Mouse (Mus musculus): Measurements from ENCODE around the gene Fam189a2. TPM values are rescaled to one million over a fixed set of nuclear protein-coding genes. Genes with fewer than 3 reads are reported as not detected.

Fam189a2 gene
- 0.42 and 0.75 TPM in 2 replicates for polyA plus RNA-seq (2015; fragmentation: Nextera tagmentation; extraction: Ambion mirVana)

DNA sequence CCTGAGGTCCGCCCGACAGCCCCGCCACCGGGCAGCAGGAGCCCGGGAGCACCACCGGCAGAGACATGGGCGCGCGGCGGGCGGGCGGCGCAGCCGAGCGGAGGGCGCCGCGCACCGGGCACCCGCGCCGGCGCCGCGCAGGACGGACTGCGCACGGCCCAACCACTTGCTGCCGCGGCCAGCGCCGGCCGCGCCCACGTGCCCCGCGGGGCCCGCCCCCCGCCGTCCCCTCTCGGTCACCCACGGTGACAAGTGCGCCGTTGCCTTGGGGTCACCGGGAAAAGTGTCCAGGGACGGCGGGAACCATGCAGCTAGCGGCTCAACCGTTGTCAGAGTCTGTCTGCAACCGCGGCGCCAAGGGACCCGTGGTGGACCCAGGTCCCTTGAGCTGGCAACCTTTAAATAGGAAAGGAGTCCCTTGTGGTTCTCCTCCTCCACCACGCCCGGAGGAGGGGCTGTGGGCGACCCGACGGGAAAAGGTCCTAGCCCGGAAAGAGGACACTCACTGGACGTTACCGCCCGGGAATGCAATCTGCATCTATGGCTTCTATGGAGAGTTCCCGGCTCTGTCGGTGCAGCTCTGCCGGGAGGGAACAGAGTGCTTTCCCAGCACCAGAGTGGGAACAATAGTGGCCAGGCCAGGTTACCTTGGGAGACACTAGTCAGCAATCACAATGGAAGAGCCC lies at the start of gene Fam189a2:
Gene Fam189a2, minus strand, starts transcription at position 149 of the 686 bp plus-strand sequence.
- H3K27me3 ChIP-seq (replicated peaks) = peaks cover 22% of the 10 kb centered on the region
- no peaks in the 10 kb centered on the region for H3K36me3 ChIP-seq
- peak; percentile 80 for ATAC-seq (ENCODE audit: insufficient read depth, low FRiP score, low read depth)
- H3K4me3 ChIP-seq (replicated peaks) = peak within 1 kb of the TSS; percentile 56
- H3K9ac ChIP-seq = peak within 1 kb of the TSS; percentile 29
- H3K9me3 ChIP-seq = no peaks in the 10 kb centered on the region
- H3K27ac ChIP-seq = no peak within 1 kb of the TSS
- H3K4me2 ChIP-seq = peak within 1 kb of the TSS; percentile 96
- peaks cover 8% of the 10 kb centered on the region; the same call in 1 of the 2 replicates for H3K4me1 ChIP-seq
- WGBS = under 1% methylated on average over 30 of the region's 65 CpGs

DNA sequence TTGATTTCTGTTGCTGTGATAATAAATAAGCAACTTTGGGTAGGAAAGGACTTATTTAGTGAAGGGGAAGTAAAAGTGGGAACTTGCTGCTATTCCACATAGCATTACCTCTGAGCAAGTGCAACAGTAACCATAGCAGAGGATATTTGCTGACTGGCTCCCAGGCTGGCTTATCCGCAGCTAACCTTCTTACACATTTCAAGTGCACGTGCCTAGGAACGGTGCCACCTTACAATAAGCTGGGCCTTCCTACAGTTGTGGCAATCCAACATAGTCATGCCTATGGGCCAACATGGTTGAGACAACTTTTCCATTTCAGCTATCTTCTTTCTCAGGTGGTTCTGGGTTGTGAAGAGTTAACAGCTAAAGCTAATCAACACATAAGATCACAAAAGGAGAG lies 46.8 kb upstream of the Fam189a2 start:
- H3K4me1 ChIP-seq = no peaks in the 10 kb centered on the region
- WGBS = 89% methylated on average over 3 of the region's 3 CpGs
- no peak overlapping the region for H3K27ac ChIP-seq
- no peak overlapping the region for H3K4me3 ChIP-seq (replicated peaks)
- H3K9me3 ChIP-seq = no peaks in the 10 kb centered on the region
- no peak overlapping the region for H3K9ac ChIP-seq
- no peak overlapping the region for H3K4me2 ChIP-seq
- no peak for ATAC-seq (ENCODE audit: insufficient read depth, low FRiP score, low read depth)
- no peaks in the 10 kb centered on the region for H3K36me3 ChIP-seq
- H3K27me3 ChIP-seq (replicated peaks) = no peaks in the 10 kb centered on the region

DNA sequence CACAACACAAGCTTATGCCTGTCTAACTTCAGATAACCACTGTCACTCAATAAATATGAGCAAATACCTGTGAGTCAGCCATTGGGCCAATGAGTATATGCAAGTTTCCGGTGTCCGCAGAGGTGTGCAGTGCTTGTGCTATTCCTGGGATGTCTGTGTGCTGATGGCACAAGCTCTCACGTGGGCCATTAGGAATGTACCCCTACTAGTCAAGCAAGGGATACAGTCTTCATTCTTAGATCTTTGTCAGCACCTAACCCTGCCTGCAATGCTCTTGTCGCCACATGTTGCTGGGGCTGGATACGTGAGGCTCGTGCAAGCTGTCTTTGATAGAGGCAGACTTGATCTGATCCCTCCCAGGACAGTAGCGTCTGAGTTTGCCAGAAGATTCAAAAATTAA lies 45.7 kb upstream of the Fam189a2 start:
- no peak overlapping the region for H3K4me3 ChIP-seq (replicated peaks)
- no peak for ATAC-seq (ENCODE audit: insufficient read depth, low FRiP score, low read depth)
- H3K4me2 ChIP-seq = no peak overlapping the region
- no peak overlapping the region for H3K9ac ChIP-seq
- H3K9me3 ChIP-seq = no peaks in the 10 kb centered on the region
- WGBS = 83% methylated on average over 7 of the region's 7 CpGs
- H3K27ac ChIP-seq = no peak overlapping the region
- H3K36me3 ChIP-seq = no peaks in the 10 kb centered on the region
- no peaks in the 10 kb centered on the region for H3K27me3 ChIP-seq (replicated peaks)
- no peaks in the 10 kb centered on the region for H3K4me1 ChIP-seq

DNA sequence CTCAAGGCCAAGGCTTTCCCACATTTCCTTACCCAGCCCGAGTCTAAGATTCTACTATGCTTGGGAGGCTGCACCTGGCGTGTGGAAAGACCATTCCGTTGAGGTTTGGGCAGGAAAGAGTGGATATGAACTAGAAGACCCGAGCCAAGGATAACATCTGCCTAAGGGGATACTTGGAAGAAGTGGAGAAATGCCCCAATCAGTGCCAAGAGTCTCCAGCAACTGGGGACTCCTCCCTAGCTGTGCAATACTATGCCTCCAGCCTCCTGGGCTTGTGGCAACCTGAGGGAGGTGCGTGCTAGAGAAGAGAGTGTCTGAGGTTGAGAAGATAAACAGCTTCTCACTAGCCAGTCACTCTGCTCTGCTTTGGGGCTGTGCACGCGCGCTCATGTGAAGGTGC lies 45.1 kb upstream of the Fam189a2 start:
- no peak for ATAC-seq (ENCODE audit: insufficient read depth, low FRiP score, low read depth)
- H3K4me3 ChIP-seq (replicated peaks) = no peak overlapping the region

DNA sequence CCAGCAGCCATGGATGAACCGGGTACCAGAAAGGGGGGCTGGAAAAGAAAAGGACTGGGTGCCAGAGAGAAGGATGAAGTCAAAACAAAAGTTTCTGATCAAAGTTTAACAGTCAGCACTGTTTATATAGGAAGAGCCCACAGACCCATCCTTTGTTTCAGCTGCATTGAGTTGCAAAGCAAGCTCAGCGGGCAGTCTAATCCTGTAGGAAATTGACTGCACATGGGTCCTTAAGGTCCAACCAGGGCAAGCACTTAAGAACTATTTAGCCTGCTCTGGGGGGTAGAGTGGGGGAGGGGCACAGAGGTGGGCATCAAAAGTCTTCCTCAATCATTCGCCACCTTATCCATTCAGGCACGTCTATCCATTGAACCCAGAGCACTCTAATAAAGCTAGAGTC lies 42.3 kb upstream of the Fam189a2 start:
- Histone ChIP-seq H3K27me3 (replicated peaks) (no peaks in the 10 kb centered on the region), H3K4me1 (no peaks in the 10 kb centered on the region), H3K27ac (no peak overlapping the region), H3K9me3 (no peaks in the 10 kb centered on the region), H3K4me3 (replicated peaks) (no peak overlapping the region), H3K36me3 (no peaks in the 10 kb centered on the region), H3K9ac (no peak overlapping the region), H3K4me2 (no peak overlapping the region)
- no peak for ATAC-seq (ENCODE audit: insufficient read depth, low FRiP score, low read depth)
- 75% methylated on average over 4 of the region's 4 CpGs for WGBS

More for the DNA sequence above, 45.1 kb upstream of the Fam189a2 start:
- H3K9ac ChIP-seq = no peak overlapping the region
- no peaks in the 10 kb centered on the region for H3K36me3 ChIP-seq
- H3K4me2 ChIP-seq = no peak overlapping the region
- H3K27ac ChIP-seq = no peak overlapping the region
- H3K4me1 ChIP-seq = no peaks in the 10 kb centered on the region
- no peaks in the 10 kb centered on the region for H3K9me3 ChIP-seq
- WGBS = 79% methylated on average over 8 of the region's 8 CpGs
- H3K27me3 ChIP-seq (replicated peaks) = no peaks in the 10 kb centered on the region

DNA sequence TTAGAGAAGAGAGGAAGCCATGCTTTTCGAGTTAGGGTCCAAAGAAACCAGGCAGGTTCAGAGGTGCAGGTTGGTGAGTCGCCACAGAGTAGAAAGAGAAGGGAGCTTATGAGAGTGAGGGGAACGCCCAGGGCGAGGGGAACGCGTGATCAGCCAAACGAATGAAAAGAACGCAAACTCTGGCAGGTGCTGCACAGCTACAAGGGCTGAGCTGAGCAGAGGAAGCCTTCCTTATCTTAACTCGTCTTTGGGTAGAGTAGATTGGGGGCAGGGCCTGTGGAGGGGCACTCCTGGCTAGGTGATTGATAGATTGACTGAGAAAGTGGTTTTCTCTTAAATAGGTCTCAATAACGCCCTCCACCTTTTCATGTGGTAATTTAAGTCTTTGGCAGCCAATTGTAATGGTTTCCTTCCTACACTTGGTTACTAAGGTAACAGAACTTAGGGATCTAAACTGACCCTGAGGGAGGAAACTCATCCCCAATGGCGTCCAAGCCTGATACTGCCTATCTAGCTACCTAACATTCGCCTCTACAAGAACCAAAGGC lies 33.6 kb upstream of the Fam189a2 start:
- H3K27me3 ChIP-seq (replicated peaks) = no peaks in the 10 kb centered on the region
- H3K36me3 ChIP-seq = no peaks in the 10 kb centered on the region
- H3K9me3 ChIP-seq = no peaks in the 10 kb centered on the region
- no peak overlapping the region for H3K9ac ChIP-seq
- no peaks in the 10 kb centered on the region for H3K4me1 ChIP-seq
- H3K27ac ChIP-seq = no peak overlapping the region
- H3K4me3 ChIP-seq (replicated peaks) = no peak overlapping the region
- ATAC-seq (ENCODE audit: insufficient read depth, low FRiP score, low read depth) = no peak
- WGBS = 52% methylated on average over 12 of the region's 12 CpGs
- H3K4me2 ChIP-seq = no peak overlapping the region

DNA sequence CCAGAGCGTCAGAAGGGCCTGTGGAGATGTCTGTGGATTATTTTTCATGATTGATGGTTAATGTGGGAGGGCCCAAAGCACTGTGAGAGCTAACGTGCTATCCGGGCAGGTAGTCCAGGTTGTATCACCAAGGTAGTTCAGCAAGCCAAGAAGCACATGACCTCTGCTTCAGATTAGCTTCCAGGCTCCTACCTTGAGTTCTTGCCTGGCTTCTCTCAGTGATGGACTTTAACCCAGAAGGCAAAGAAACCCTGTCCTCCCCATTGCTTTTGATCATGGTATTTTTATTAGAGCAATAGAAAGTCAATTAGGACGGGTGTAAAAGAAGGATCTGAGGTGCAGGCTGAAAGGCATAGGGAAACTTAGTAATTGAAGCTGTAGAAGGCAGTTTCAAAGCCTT lies 32.8 kb upstream of the Fam189a2 start:
- no peak for ATAC-seq (ENCODE audit: insufficient read depth, low FRiP score, low read depth)
- no peaks in the 10 kb centered on the region for H3K27me3 ChIP-seq (replicated peaks)
- no peaks in the 10 kb centered on the region for H3K36me3 ChIP-seq
- no peak overlapping the region for H3K4me3 ChIP-seq (replicated peaks)
- no peaks in the 10 kb centered on the region for H3K4me1 ChIP-seq
- H3K27ac ChIP-seq = no peak overlapping the region
- H3K9me3 ChIP-seq = no peaks in the 10 kb centered on the region
- H3K4me2 ChIP-seq = no peak overlapping the region
- H3K9ac ChIP-seq = no peak overlapping the region
- WGBS = 68% methylated on average over 4 of the region's 4 CpGs

DNA sequence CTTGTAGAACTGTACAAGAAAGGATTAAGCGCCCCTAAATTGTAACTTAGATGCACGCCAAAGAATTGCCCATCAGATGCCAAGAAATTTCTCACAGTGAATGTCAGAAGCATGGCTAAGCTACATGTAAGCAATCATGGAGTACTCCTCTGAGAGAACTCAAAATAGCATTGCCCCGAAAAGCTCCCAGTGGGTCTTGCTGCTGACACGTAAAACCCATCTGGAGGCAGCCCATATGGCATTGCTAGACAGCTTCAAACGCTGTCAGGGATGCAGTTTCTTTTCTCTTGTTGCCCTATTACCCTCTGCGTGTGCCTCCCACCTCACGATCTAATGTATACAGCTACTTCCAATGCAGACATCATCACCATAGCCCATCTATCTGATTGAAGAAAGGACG lies 28.0 kb upstream of the Fam189a2 start:
- Histone ChIP-seq H3K4me2 (no peak overlapping the region), H3K9ac (no peak overlapping the region), H3K27me3 (replicated peaks) (no peaks in the 10 kb centered on the region), H3K27ac (no peak overlapping the region), H3K9me3 (no peaks in the 10 kb centered on the region), H3K4me3 (replicated peaks) (no peak overlapping the region), H3K4me1 (peaks cover 3% of the 10 kb centered on the region; the same call in 1 of the 2 replicates), H3K36me3 (no peaks in the 10 kb centered on the region)
- WGBS = 65% methylated on average over 8 of the region's 8 CpGs
- ATAC-seq (ENCODE audit: insufficient read depth, low FRiP score, low read depth) = no peak

DNA sequence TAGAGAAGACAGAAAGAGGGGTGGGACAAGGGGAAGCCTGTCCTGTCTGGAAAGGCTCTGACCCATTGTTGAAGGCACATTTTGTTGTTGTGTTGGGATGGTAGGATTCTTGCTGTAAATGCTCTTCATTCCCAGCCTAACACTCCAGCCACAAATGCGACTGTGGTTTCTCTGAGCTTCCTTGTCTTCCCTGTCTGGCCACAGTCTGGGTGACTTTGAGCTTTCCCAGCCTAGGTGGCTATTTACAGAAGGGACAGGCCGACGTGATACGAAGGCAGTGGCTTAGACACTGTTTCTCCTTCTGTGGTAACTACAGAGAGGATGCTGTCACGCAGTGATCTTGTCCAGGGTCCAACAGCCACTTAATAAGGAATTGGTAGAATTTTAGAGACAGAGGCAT lies 27.2 kb upstream of the Fam189a2 start:
- H3K4me2 ChIP-seq = no peak overlapping the region
- H3K9ac ChIP-seq = no peak overlapping the region
- no peak for ATAC-seq (ENCODE audit: insufficient read depth, low FRiP score, low read depth)
- H3K36me3 ChIP-seq = no peaks in the 10 kb centered on the region
- WGBS = 58% methylated on average over 5 of the region's 5 CpGs
- no peak overlapping the region for H3K4me3 ChIP-seq (replicated peaks)
- no peak overlapping the region for H3K27ac ChIP-seq
- peaks cover 3% of the 10 kb centered on the region; the same call in 1 of the 2 replicates for H3K4me1 ChIP-seq
- H3K27me3 ChIP-seq (replicated peaks) = no peaks in the 10 kb centered on the region
- H3K9me3 ChIP-seq = no peaks in the 10 kb centered on the region

DNA sequence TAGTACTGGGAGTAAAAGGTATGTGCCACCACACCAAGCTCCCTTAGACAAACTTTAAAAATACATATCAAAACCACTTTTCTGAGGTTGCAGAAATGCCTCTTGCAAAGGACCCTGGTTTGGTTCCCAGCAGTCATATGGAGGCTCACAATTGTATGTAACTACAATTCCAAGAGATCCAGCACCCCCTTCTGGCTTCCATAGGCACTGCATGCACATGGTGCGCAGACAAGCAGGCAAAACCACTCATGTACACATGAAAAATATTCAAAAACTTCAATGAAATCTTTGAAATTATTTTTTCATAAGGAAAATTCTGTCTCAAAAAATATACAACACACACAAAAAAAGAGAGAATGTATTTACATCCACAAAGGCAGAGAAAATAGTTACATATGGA lies 26.1 kb upstream of the Fam189a2 start:
- Histone ChIP-seq H3K4me1 (peaks cover 3% of the 10 kb centered on the region; the same call in 1 of the 2 replicates), H3K27ac (no peak overlapping the region), H3K4me3 (replicated peaks) (no peak overlapping the region), H3K9me3 (no peaks in the 10 kb centered on the region), H3K4me2 (no peak overlapping the region), H3K9ac (no peak overlapping the region), H3K27me3 (replicated peaks) (no peaks in the 10 kb centered on the region), H3K36me3 (no peaks in the 10 kb centered on the region)
- WGBS = 97% methylated on average over 1 of the region's 1 CpGs
- ATAC-seq (ENCODE audit: insufficient read depth, low FRiP score, low read depth) = no peak

DNA sequence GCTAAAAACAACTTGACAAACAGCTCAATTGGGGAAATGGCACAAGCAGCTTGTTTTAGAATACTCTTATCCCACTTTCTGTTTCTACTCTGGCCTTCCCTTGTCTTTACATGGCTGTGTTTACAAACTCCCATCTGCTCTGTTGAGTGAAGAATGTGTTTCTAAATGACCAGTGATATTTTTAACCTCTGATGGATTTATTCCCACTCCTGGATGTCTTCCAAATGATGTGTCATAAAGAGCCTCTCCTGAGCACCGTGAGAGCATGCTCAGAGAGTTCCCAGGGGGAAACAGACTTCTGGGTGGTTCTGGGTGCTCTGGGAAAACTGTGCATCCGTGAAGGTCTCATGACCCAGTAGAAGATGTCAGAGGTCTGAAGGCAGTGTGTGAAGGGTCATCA lies 24.1 kb upstream of the Fam189a2 start:
- Histone ChIP-seq H3K4me2 (no peak overlapping the region), H3K4me1 (peaks cover 3% of the 10 kb centered on the region; the same call in 1 of the 2 replicates), H3K9me3 (no peaks in the 10 kb centered on the region), H3K4me3 (replicated peaks) (no peak overlapping the region), H3K9ac (no peak overlapping the region), H3K27ac (peak overlapping the region; percentile 33; the same call in 1 of the 2 replicates), H3K36me3 (no peaks in the 10 kb centered on the region), H3K27me3 (replicated peaks) (no peaks in the 10 kb centered on the region)
- 0 out of 2 replicates have a peak, but pooled peaks have one; percentile 22 for ATAC-seq (ENCODE audit: insufficient read depth, low FRiP score, low read depth)
- 31% methylated on average over 2 of the region's 2 CpGs for WGBS

DNA sequence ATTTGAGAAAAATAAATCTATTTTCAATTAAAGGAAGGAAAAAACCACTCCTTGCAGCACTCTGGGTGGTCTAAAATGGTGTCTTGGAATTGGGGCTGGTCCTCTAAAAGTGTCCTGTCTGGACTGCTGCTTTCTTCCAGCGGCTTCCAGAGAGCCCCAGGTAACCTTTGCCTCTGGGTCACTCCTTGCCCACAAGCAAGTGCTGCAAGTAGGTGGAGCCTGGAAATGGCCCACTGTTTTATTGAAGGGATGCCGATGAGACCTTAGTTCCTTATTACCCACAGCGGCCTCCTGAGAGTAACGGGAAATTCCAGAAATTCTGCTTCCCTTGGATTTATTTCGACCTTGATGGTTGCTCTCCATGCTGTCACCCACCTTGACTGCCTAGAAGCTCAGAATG lies 23.4 kb upstream of the Fam189a2 start:
- 39% methylated on average over 5 of the region's 5 CpGs for WGBS
- no peak overlapping the region for H3K4me3 ChIP-seq (replicated peaks)

More for the DNA sequence above, 23.4 kb upstream of the Fam189a2 start:
- no peaks in the 10 kb centered on the region for H3K36me3 ChIP-seq
- ATAC-seq (ENCODE audit: insufficient read depth, low FRiP score, low read depth) = no peak
- no peaks in the 10 kb centered on the region for H3K9me3 ChIP-seq
- H3K27ac ChIP-seq = peak overlapping the region; percentile 72
- no peak overlapping the region for H3K9ac ChIP-seq
- no peak overlapping the region for H3K4me2 ChIP-seq
- H3K27me3 ChIP-seq (replicated peaks) = no peaks in the 10 kb centered on the region
- peaks cover 3% of the 10 kb centered on the region; the same call in 1 of the 2 replicates for H3K4me1 ChIP-seq
